Mouse (Mus musculus): ENCODE measurements around the gene Mast4. TPM values are rescaled to one million over a fixed set of nuclear protein-coding genes. Genes with fewer than 3 reads are reported as not detected.

Mast4 gene
- polyA plus RNA-seq, 1 experiment: 10.4 TPM

GRCm38 (mm10) chr13:103239654-103240053 lies 94.6 kb downstream of the Mast4 start:
- no peak for DNase-seq
- Histone ChIP-seq H3K27ac (ENCODE audit: control insufficient read depth, insufficient read depth, low read length) (no peak overlapping the region), H3K4me3 (ENCODE audit: control insufficient read depth, insufficient read depth, low read length) (no peak overlapping the region), H3K4me1 (replicated peaks; ENCODE audit: control insufficient read depth, insufficient read depth, low read length) (no peaks in the 10 kb centered on the region), H3K36me3 (ENCODE audit: control insufficient read depth, insufficient read depth, low read length) (no peaks in the 10 kb centered on the region), H3K27me3 (ENCODE audit: control insufficient read depth, insufficient read depth, low read length) (no peaks in the 10 kb centered on the region)
- TF ChIP-seq POLR2A (IDR thresholded peaks at IDR 0.05; ENCODE audit: control insufficient read depth, extremely low read depth, insufficient read depth, low read length, poor library complexity) (no peak), CTCF (IDR thresholded peaks at IDR 0.05; ENCODE audit: borderline replicate concordance, control insufficient read depth, extremely low read depth, insufficient read depth, low read length, poor library complexity) (no peak)
- 90% methylated on average over 8 of the region's 8 CpGs for WGBS

DNA sequence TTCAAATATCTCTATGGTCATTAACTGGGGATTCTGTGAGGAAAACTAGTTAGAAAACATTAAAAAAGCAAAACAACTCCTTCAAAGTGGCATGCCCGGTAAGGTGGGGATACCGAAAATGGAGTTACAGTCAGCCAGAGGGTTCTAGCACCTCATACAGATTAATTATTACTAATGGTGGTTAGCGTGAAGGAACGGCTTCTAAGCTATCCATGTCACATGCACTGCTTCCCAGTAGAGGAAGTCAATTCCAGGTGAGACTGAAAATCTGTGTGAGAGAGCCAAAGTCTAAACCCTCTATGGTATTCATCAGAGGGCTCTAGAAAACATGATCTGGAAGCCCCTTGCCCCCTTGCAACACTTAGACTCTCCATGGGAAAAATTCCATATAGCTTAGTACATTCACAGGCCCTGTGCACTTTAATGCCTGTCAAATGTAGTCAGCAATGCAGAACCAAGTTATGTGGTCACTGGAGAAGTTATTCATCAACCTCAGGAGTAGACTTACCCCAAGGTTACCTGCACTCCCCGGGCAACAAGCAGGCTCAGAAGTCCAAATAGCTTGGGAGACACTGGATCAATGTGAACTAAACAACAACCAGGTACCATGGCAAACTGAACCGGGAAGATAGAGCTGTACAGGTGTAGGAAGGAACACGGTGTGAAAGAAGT lies 96.1 kb downstream of the Mast4 start:
- no peak for TF ChIP-seq POLR2A (IDR thresholded peaks at IDR 0.05; ENCODE audit: control insufficient read depth, extremely low read depth, insufficient read depth, low read length, poor library complexity)
- no peak for TF ChIP-seq CTCF (IDR thresholded peaks at IDR 0.05; ENCODE audit: borderline replicate concordance, control insufficient read depth, extremely low read depth, insufficient read depth, low read length, poor library complexity)
- Histone ChIP-seq H3K27me3 (ENCODE audit: control insufficient read depth, insufficient read depth, low read length) (no peaks in the 10 kb centered on the region), H3K4me1 (replicated peaks; ENCODE audit: control insufficient read depth, insufficient read depth, low read length) (no peaks in the 10 kb centered on the region), H3K4me3 (ENCODE audit: control insufficient read depth, insufficient read depth, low read length) (no peak overlapping the region), H3K36me3 (ENCODE audit: control insufficient read depth, insufficient read depth, low read length) (no peaks in the 10 kb centered on the region), H3K27ac (ENCODE audit: control insufficient read depth, insufficient read depth, low read length) (no peak overlapping the region)
- no peak for DNase-seq
- WGBS: 95% methylated on average over 7 of the region's 7 CpGs

DNA sequence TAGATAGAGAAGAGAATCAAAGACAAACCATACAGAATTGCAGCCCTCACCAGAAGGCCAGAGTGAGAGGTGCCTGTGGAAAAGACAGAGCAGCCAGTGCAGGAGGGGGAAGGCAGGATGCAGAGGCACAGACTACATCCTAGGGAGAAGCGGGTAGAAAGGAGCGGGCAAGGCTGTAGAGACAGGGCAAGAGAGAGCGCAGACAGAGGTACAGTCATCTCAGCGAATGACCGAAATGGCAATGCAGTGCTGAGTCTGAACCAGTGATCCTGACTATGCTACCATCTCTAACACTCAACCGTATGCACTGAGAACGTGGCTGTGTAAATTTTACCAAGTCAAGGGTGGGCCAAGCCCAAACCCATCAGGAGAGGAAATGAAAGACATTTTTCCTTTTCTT lies 102.1 kb downstream of the Mast4 start:
- Histone ChIP-seq H3K4me3 (ENCODE audit: control insufficient read depth, insufficient read depth, low read length) (no peak overlapping the region), H3K4me1 (replicated peaks; ENCODE audit: control insufficient read depth, insufficient read depth, low read length) (no peaks in the 10 kb centered on the region), H3K27ac (ENCODE audit: control insufficient read depth, insufficient read depth, low read length) (no peak overlapping the region), H3K27me3 (ENCODE audit: control insufficient read depth, insufficient read depth, low read length) (no peaks in the 10 kb centered on the region), H3K36me3 (ENCODE audit: control insufficient read depth, insufficient read depth, low read length) (no peaks in the 10 kb centered on the region)
- DNase-seq: no peak
- 99% methylated on average over 7 of the region's 7 CpGs for WGBS
- TF ChIP-seq CTCF (IDR thresholded peaks at IDR 0.05; ENCODE audit: borderline replicate concordance, control insufficient read depth, extremely low read depth, insufficient read depth, low read length, poor library complexity) (no peak), POLR2A (IDR thresholded peaks at IDR 0.05; ENCODE audit: control insufficient read depth, extremely low read depth, insufficient read depth, low read length, poor library complexity) (no peak)

- Histone ChIP-seq H3K27ac (ENCODE audit: control insufficient read depth, insufficient read depth, low read length) (no peak overlapping the region), H3K4me3 (ENCODE audit: control insufficient read depth, insufficient read depth, low read length) (no peak overlapping the region), H3K36me3 (ENCODE audit: control insufficient read depth, insufficient read depth, low read length) (no peaks in the 10 kb centered on the region), H3K4me1 (replicated peaks; ENCODE audit: control insufficient read depth, insufficient read depth, low read length) (no peaks in the 10 kb centered on the region), H3K27me3 (ENCODE audit: control insufficient read depth, insufficient read depth, low read length) (no peaks in the 10 kb centered on the region)
- DNase-seq: no peak
- WGBS: 94% methylated on average over 4 of the region's 4 CpGs
- TF ChIP-seq POLR2A (IDR thresholded peaks at IDR 0.05; ENCODE audit: control insufficient read depth, extremely low read depth, insufficient read depth, low read length, poor library complexity): no peak
- TF ChIP-seq CTCF (IDR thresholded peaks at IDR 0.05; ENCODE audit: borderline replicate concordance, control insufficient read depth, extremely low read depth, insufficient read depth, low read length, poor library complexity): no peak
These were observed 105.2 kb downstream of the Mast4 start for GRCm38 (mm10) chr13:103229069-103229468.

- TF ChIP-seq POLR2A (IDR thresholded peaks at IDR 0.05; ENCODE audit: control insufficient read depth, extremely low read depth, insufficient read depth, low read length, poor library complexity): no peak
- no peak for TF ChIP-seq CTCF (IDR thresholded peaks at IDR 0.05; ENCODE audit: borderline replicate concordance, control insufficient read depth, extremely low read depth, insufficient read depth, low read length, poor library complexity)
- Histone ChIP-seq H3K27me3 (ENCODE audit: control insufficient read depth, insufficient read depth, low read length) (no peaks in the 10 kb centered on the region), H3K4me3 (ENCODE audit: control insufficient read depth, insufficient read depth, low read length) (no peak overlapping the region), H3K27ac (ENCODE audit: control insufficient read depth, insufficient read depth, low read length) (no peak overlapping the region), H3K4me1 (replicated peaks; ENCODE audit: control insufficient read depth, insufficient read depth, low read length) (no peaks in the 10 kb centered on the region), H3K36me3 (ENCODE audit: control insufficient read depth, insufficient read depth, low read length) (no peaks in the 10 kb centered on the region)
- WGBS: 63% methylated on average over 17 of the region's 17 CpGs
- no peak for DNase-seq
These were observed 108.1 kb downstream of the Mast4 start for GRCm38 (mm10) chr13:103225895-103226815.

GRCm38 (mm10) chr13:103225217-103225894 lies 108.9 kb downstream of the Mast4 start:
- Histone ChIP-seq H3K27ac (ENCODE audit: control insufficient read depth, insufficient read depth, low read length) (no peak overlapping the region), H3K36me3 (ENCODE audit: control insufficient read depth, insufficient read depth, low read length) (no peaks in the 10 kb centered on the region), H3K4me3 (ENCODE audit: control insufficient read depth, insufficient read depth, low read length) (no peak overlapping the region), H3K4me1 (replicated peaks; ENCODE audit: control insufficient read depth, insufficient read depth, low read length) (no peaks in the 10 kb centered on the region), H3K27me3 (ENCODE audit: control insufficient read depth, insufficient read depth, low read length) (no peaks in the 10 kb centered on the region)
- no peak for DNase-seq
- WGBS: 91% methylated on average over 11 of the region's 11 CpGs
- no peak for TF ChIP-seq CTCF (IDR thresholded peaks at IDR 0.05; ENCODE audit: borderline replicate concordance, control insufficient read depth, extremely low read depth, insufficient read depth, low read length, poor library complexity)
- TF ChIP-seq POLR2A (IDR thresholded peaks at IDR 0.05; ENCODE audit: control insufficient read depth, extremely low read depth, insufficient read depth, low read length, poor library complexity): no peak

Measured in thymus, adult 2 months (tissue).